Mouse (Mus musculus) liver, adult 2 months (tissue): ENCODE data around the gene Tmem253. TPM values are rescaled to one million over a fixed set of nuclear protein-coding genes. Genes with fewer than 3 reads are reported as not detected.

ENCODE experiments used
- DNase-seq: peaks from one replicate; pipeline ENCODE4 v3.0.0-alpha.2; 2011; ENCODE audit warnings: low read depth, low spot score; ENCODE audit errors: extremely low read depth
- H3K27ac ChIP-seq: fragments of 200-500 bp; replicated peaks from 2 replicates; pipeline ENCODE4 v1.5.1; 2012; ENCODE audit warnings: low read depth, mild to moderate bottlenecking, control low read depth, inconsistent platforms, low read length; ENCODE audit not compliant: insufficient read depth
- H3K27me3 ChIP-seq: fragments of 200-500 bp; 2 replicates; pipeline ENCODE4 v1.6.1; 2012; ENCODE audit warnings: mild to moderate bottlenecking, moderate library complexity, low read length, inconsistent platforms; ENCODE audit not compliant: control insufficient read depth, insufficient read depth
- H3K36me3 ChIP-seq: fragments of 200-500 bp; 2 replicates; pipeline ENCODE4 v1.6.1; 2012; ENCODE audit warnings: low read length, inconsistent platforms; ENCODE audit not compliant: control insufficient read depth, insufficient read depth
- H3K4me1 ChIP-seq: fragments of 200-500 bp; 2 replicates; pipeline ENCODE4 v1.6.1; 2011; ENCODE audit warnings: low read length; ENCODE audit not compliant: control insufficient read depth, insufficient read depth
- H3K4me3 ChIP-seq: fragments of 200-500 bp; 2 replicates; pipeline ENCODE4 v1.5.1; 2011; ENCODE audit warnings: low read depth, mild to moderate bottlenecking, control low read depth, low read length, moderate library complexity; ENCODE audit not compliant: insufficient read depth
- H3K79me2 ChIP-seq: fragments of 200-500 bp; 2 replicates; pipeline ENCODE4 v1.6.1; 2012; ENCODE audit warnings: inconsistent platforms, mild to moderate bottlenecking, low read length, moderate library complexity; ENCODE audit not compliant: control insufficient read depth, insufficient read depth
- H3K9ac ChIP-seq: fragments of 200-500 bp; 2 replicates; pipeline ENCODE4 v1.6.1; 2012; ENCODE audit warnings: low read depth, mild to moderate bottlenecking, control low read depth, inconsistent platforms, low read length
- CTCF ChIP-seq: fragments of 200-500 bp; IDR thresholded peaks from 2 replicates; pipeline ENCODE4 v1.5.1; 2011; ENCODE audit warnings: low read depth, low read length, control low read depth
- POLR2A ChIP-seq: fragments of 200-500 bp; IDR thresholded peaks from 2 replicates; pipeline ENCODE4 v1.6.1; 2011; ENCODE audit warnings: low read length, control low read depth; ENCODE audit not compliant: insufficient read depth; ENCODE audit errors: extremely low read depth
- WGBS: fragments of 180-500 bp; shearing (Covaris S2); methylation state at CpG from one replicate; pipeline ENCODE4 v1.1.7; 2018; 5-methylcytosine and 5-hydroxymethylcytosine counted together
- polyA plus RNA-seq: library from polyadenylated mRNA; depleted of rRNA; stranded (reverse); fragments of >200 nt; gene quantifications from 2 replicates; pipeline ENCODE4 v1.2.3, GENCODE M21; 2012
- total RNA-seq: library from RNA; depleted of rRNA; stranded (reverse); fragments of >200 nt; gene quantifications from 2 replicates; pipeline ENCODE4 v1.2.3, GENCODE M21; 2014

The Tmem253 gene
- total and polyA plus RNA-seq, 2 experiments, result 0.11 TPM; not detected in 1

GRCm38 (mm10) chr14:52013021-52013610, 2.3 kb upstream of the Tmem253 start:
- H3K9ac ChIP-seq, result no peak overlapping the region
- TF ChIP-seq CTCF, result no peak
- TF ChIP-seq POLR2A, result no peak
- H3K36me3 ChIP-seq, result no peaks in the 10 kb centered on the region
- H3K79me2 ChIP-seq, result peaks cover 3% of the 10 kb centered on the region; the same call in 1 of the 2 replicates
- H3K4me3 ChIP-seq, result no peak overlapping the region
- WGBS, result 81% methylated on average over 8 of the region's 8 CpGs
- DNase-seq, result no peak
- H3K27ac ChIP-seq, result no peak overlapping the region
- H3K27me3 ChIP-seq, result no peaks in the 10 kb centered on the region
- peaks cover 17% of the 10 kb centered on the region for H3K4me1 ChIP-seq

DNA sequence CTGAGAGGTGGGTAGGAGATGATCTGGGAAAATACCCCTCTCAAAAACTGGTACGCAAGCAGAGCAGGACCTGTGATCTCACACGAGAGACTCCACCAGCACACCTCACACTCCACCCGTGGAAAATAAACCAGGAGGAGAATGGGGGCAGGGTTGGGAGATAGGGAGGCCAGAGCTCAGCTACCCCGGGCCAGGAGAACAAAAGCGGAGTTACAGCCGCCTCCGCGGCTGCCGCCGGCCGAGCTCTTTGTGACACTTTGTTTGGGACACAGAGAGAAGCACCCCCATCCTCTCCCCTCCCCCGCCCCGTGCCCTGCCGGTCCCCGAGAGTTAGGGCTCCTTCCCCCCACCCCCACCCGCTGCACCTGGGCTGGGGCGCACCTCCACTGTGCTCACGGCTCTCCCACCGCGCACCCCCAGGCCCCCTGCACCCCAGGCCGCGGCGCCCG, 1.7 kb upstream of the Tmem253 start:
- TF ChIP-seq CTCF (no peak), POLR2A (no peak)
- Histone ChIP-seq H3K27me3 (no peaks in the 10 kb centered on the region), H3K79me2 (peaks cover 10% of the 10 kb centered on the region; the same call in 1 of the 2 replicates), H3K27ac (no peak overlapping the region), H3K36me3 (no peaks in the 10 kb centered on the region), H3K9ac (peak overlapping the region; percentile 68), H3K4me3 (peak overlapping the region; percentile 55; the same call in 1 of the 2 replicates), H3K4me1 (peaks cover 23% of the 10 kb centered on the region)
- no peak for DNase-seq
- WGBS, result 7% methylated on average over 18 of the region's 24 CpGs

- no peak for DNase-seq
- H3K36me3 ChIP-seq, result no peaks in the 10 kb centered on the region
- peaks cover 15% of the 10 kb centered on the region; the same call in 1 of the 2 replicates for H3K79me2 ChIP-seq
- H3K4me1 ChIP-seq, result peaks cover 28% of the 10 kb centered on the region
- no peak overlapping the region for H3K27ac ChIP-seq
- H3K9ac ChIP-seq, result peak overlapping the region; percentile 76
- WGBS, result 3% methylated on average over 14 of the region's 80 CpGs
- peak overlapping the region; percentile 55; the same call in 1 of the 2 replicates for H3K4me3 ChIP-seq
- no peaks in the 10 kb centered on the region for H3K27me3 ChIP-seq
- no peak for TF ChIP-seq POLR2A
- TF ChIP-seq CTCF, result no peak
Observed at GRCm38 (mm10) chr14:52014271-52014760, 1.1 kb upstream of the Tmem253 start.

DNA sequence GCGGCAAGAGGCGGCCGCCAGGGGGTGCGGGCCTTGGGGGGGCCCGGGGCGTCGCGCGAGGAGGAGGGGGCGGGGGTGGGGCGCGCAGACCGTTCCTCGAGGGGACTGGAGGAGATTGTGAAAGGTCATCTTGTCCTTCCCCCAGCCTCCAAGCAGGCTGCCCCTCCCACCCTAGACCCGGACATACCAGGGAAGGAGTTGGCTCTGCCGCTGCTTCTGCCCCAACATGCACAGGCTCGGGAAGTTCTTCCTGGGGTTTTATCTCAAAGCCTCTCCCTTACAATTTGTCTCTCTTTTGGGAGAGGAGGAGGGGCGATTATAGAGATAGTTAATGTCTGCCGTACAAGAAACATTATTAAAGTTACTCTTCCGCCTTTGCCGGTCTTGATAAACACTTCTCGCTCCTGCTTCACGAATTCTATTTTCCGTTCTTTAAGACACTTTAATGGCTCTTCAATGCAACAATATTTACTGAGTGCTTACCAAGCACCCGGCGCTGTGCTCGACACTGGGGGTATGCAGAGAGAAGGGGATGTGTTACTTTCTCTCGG, 622 bp upstream of the Tmem253 start:
- WGBS, result 2% methylated on average over 24 of the region's 28 CpGs
- Histone ChIP-seq H3K79me2 (peaks cover 15% of the 10 kb centered on the region; the same call in 1 of the 2 replicates), H3K36me3 (no peaks in the 10 kb centered on the region), H3K9ac (peak overlapping the region; percentile 76), H3K4me3 (peak overlapping the region; percentile 54), H3K27me3 (no peaks in the 10 kb centered on the region), H3K4me1 (peaks cover 28% of the 10 kb centered on the region), H3K27ac (peak overlapping the region; percentile 59)
- TF ChIP-seq POLR2A, result 0 out of 2 replicates have a peak, but pooled peaks have one; percentile 21
- no peak for TF ChIP-seq CTCF
- peak; percentile 37 for DNase-seq

DNA sequence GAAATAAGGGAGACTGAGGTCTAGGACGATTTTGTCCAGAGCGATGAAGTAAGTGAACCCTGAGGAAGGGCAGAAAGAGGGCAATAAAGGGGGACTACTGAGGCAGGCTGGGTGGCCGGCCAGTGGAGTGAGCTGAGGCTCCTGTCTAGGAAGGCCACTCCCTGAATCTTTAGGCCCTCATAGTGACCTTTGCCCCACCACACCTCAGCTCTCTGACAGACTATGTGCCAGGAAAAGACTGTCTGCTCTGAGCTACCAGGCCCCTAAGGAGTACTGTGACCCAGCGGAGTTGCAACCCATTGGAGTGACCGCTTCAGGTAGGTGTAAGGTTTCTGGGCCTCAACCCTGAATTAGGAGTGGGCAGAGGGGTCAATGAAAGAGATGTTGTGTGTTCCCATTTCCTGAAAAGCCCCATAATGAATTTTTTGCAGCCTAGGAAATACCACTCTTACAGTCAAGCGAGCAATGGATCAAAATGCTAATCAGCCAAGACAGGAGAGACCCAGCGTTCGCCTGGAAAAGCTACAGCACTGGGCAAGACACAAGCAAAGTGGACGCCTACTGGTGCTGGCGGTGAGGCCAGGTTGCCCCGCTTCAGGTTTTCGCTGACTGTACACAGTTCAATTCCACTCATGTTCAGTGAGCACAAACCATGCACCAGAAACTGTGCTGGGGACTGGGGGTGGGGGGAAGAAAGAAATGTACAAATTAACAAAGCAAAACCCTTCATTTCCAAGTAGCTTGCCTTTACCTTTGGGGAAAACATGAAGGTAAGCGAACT, 1.4 kb downstream of the Tmem253 start:
- peak; percentile 56 for DNase-seq
- Histone ChIP-seq H3K4me3 (no peak overlapping the region), H3K36me3 (no peaks in the 10 kb centered on the region), H3K4me1 (peaks cover 30% of the 10 kb centered on the region), H3K27ac (no peak overlapping the region), H3K79me2 (peaks cover 15% of the 10 kb centered on the region; the same call in 1 of the 2 replicates), H3K9ac (no peak overlapping the region), H3K27me3 (no peaks in the 10 kb centered on the region)
- no peak for TF ChIP-seq POLR2A
- TF ChIP-seq CTCF, result no peak
- WGBS, result 86% methylated on average over 13 of the region's 13 CpGs
